Mouse (Mus musculus): ENCODE data around the gene Eml4. TPM values are rescaled to one million over a fixed set of nuclear protein-coding genes. Genes with fewer than 3 reads are reported as not detected.

The Eml4 gene
- polyA plus RNA-seq, 1 experiment from 2014 or later = 34.7 TPM

GRCm38 (mm10) chr17:83430607-83431006 lies 79.9 kb downstream of the Eml4 start:
- DNase-seq (ENCODE audit: low spot score) = no peak
- Histone ChIP-seq H3K27ac (replicated peaks) (no peak overlapping the region; the same call in 1 of the 2 replicates), H3K4me1 (peaks cover 12% of the 10 kb centered on the region; the same call in 1 of the 2 replicates), H3K27me3 (ENCODE audit: low read depth, poor library complexity, severe bottlenecking) (no peaks in the 10 kb centered on the region), H3K36me3 (peaks cover 33% of the 10 kb centered on the region), H3K4me3 (no peak overlapping the region), H3K9me3 (replicated peaks) (no peaks in the 10 kb centered on the region)
- WGBS = 87% methylated on average over 4 of the region's 4 CpGs

GRCm38 (mm10) chr17:83443406-83443805 lies 92.7 kb downstream of the Eml4 start:
- H3K4me1 ChIP-seq = no peaks in the 10 kb centered on the region
- peaks cover 45% of the 10 kb centered on the region for H3K36me3 ChIP-seq
- no peak overlapping the region for H3K27ac ChIP-seq (replicated peaks)
- WGBS = 89% methylated on average over 4 of the region's 4 CpGs
- no peaks in the 10 kb centered on the region for H3K27me3 ChIP-seq (ENCODE audit: low read depth, poor library complexity, severe bottlenecking)
- no peak for DNase-seq (ENCODE audit: low spot score)
- H3K9me3 ChIP-seq (replicated peaks) = no peaks in the 10 kb centered on the region
- no peak overlapping the region for H3K4me3 ChIP-seq

- Histone ChIP-seq H3K27ac (replicated peaks) (no peak overlapping the region), H3K9me3 (replicated peaks) (no peaks in the 10 kb centered on the region), H3K27me3 (ENCODE audit: low read depth, poor library complexity, severe bottlenecking) (no peaks in the 10 kb centered on the region), H3K4me3 (no peak overlapping the region), H3K36me3 (peaks cover 70% of the 10 kb centered on the region), H3K4me1 (no peaks in the 10 kb centered on the region)
- DNase-seq (ENCODE audit: low spot score) = no peak
- WGBS = 89% methylated on average over 2 of the region's 2 CpGs
These were observed 98.9 kb downstream of the Eml4 start for GRCm38 (mm10) chr17:83449583-83449982.

- no peak for DNase-seq (ENCODE audit: low spot score)
- WGBS = 92% methylated on average over 8 of the region's 8 CpGs
- H3K4me3 ChIP-seq = no peak overlapping the region
- H3K27ac ChIP-seq (replicated peaks) = no peak overlapping the region
- H3K27me3 ChIP-seq (ENCODE audit: low read depth, poor library complexity, severe bottlenecking) = no peaks in the 10 kb centered on the region
- H3K4me1 ChIP-seq = no peaks in the 10 kb centered on the region
- peaks cover 79% of the 10 kb centered on the region for H3K36me3 ChIP-seq
- no peaks in the 10 kb centered on the region for H3K9me3 ChIP-seq (replicated peaks)
These were observed 100.6 kb downstream of the Eml4 start for GRCm38 (mm10) chr17:83451367-83451766.

GRCm38 (mm10) chr17:83451796-83452195 lies 101.1 kb downstream of the Eml4 start:
- Histone ChIP-seq H3K4me3 (no peak overlapping the region), H3K36me3 (peaks cover 80% of the 10 kb centered on the region), H3K9me3 (replicated peaks) (no peaks in the 10 kb centered on the region), H3K4me1 (no peaks in the 10 kb centered on the region), H3K27ac (replicated peaks) (no peak overlapping the region), H3K27me3 (ENCODE audit: low read depth, poor library complexity, severe bottlenecking) (no peaks in the 10 kb centered on the region)
- no peak for DNase-seq (ENCODE audit: low spot score)
- 98% methylated on average over 3 of the region's 3 CpGs for WGBS

GRCm38 (mm10) chr17:83452451-83452850 lies 101.7 kb downstream of the Eml4 start:
- WGBS = 97% methylated on average over 8 of the region's 8 CpGs
- no peak overlapping the region for H3K4me3 ChIP-seq
- no peaks in the 10 kb centered on the region for H3K27me3 ChIP-seq (ENCODE audit: low read depth, poor library complexity, severe bottlenecking)
- no peak overlapping the region for H3K27ac ChIP-seq (replicated peaks)
- no peaks in the 10 kb centered on the region for H3K9me3 ChIP-seq (replicated peaks)
- no peak for DNase-seq (ENCODE audit: low spot score)
- no peaks in the 10 kb centered on the region for H3K4me1 ChIP-seq
- peaks cover 82% of the 10 kb centered on the region for H3K36me3 ChIP-seq

- 89% methylated on average over 5 of the region's 5 CpGs for WGBS
- no peaks in the 10 kb centered on the region for H3K9me3 ChIP-seq (replicated peaks)
- no peaks in the 10 kb centered on the region for H3K4me1 ChIP-seq
- H3K27ac ChIP-seq (replicated peaks) = no peak overlapping the region
- no peak overlapping the region for H3K4me3 ChIP-seq
- no peak for DNase-seq (ENCODE audit: low spot score)
- H3K27me3 ChIP-seq (ENCODE audit: low read depth, poor library complexity, severe bottlenecking) = no peaks in the 10 kb centered on the region
- peaks cover 88% of the 10 kb centered on the region for H3K36me3 ChIP-seq
These were observed 102.9 kb downstream of the Eml4 start for GRCm38 (mm10) chr17:83453587-83453986.

GRCm38 (mm10) chr17:83457271-83457670 lies 106.5 kb downstream of the Eml4 start:
- DNase-seq (ENCODE audit: low spot score) = no peak

GRCm38 (mm10) chr17:83465969-83466368 lies 115.2 kb downstream of the Eml4 start:
- Histone ChIP-seq H3K4me3 (no peak overlapping the region), H3K9me3 (replicated peaks) (no peaks in the 10 kb centered on the region), H3K27me3 (ENCODE audit: low read depth, poor library complexity, severe bottlenecking) (no peaks in the 10 kb centered on the region), H3K4me1 (peaks cover 6% of the 10 kb centered on the region; the same call in 1 of the 2 replicates), H3K36me3 (peaks cover 66% of the 10 kb centered on the region), H3K27ac (replicated peaks) (no peak overlapping the region)
- no peak for DNase-seq (ENCODE audit: low spot score)
- 95% methylated on average over 5 of the region's 5 CpGs for WGBS

More at GRCm38 (mm10) chr17:83457271-83457670, 106.5 kb downstream of the Eml4 start:
- H3K4me1 ChIP-seq = no peaks in the 10 kb centered on the region
- no peak overlapping the region for H3K4me3 ChIP-seq
- no peaks in the 10 kb centered on the region for H3K9me3 ChIP-seq (replicated peaks)
- H3K36me3 ChIP-seq = peaks cover 95% of the 10 kb centered on the region
- WGBS = 91% methylated on average over 1 of the region's 1 CpGs
- no peak overlapping the region for H3K27ac ChIP-seq (replicated peaks)
- H3K27me3 ChIP-seq (ENCODE audit: low read depth, poor library complexity, severe bottlenecking) = no peaks in the 10 kb centered on the region

- peaks cover 6% of the 10 kb centered on the region; the same call in 1 of the 2 replicates for H3K4me1 ChIP-seq
- no peak for DNase-seq (ENCODE audit: low spot score)
- no peak overlapping the region for H3K4me3 ChIP-seq
- H3K9me3 ChIP-seq (replicated peaks) = no peaks in the 10 kb centered on the region
- 88% methylated on average over 6 of the region's 6 CpGs for WGBS
- H3K27ac ChIP-seq (replicated peaks) = peak overlapping the region; percentile 25; the same call in 1 of the 2 replicates
- no peaks in the 10 kb centered on the region for H3K27me3 ChIP-seq (ENCODE audit: low read depth, poor library complexity, severe bottlenecking)
- peaks cover 64% of the 10 kb centered on the region for H3K36me3 ChIP-seq
These were observed 116.0 kb downstream of the Eml4 start for GRCm38 (mm10) chr17:83466697-83467251.

GRCm38 (mm10) chr17:83469586-83469985 lies 118.9 kb downstream of the Eml4 start:
- H3K36me3 ChIP-seq = peaks cover 68% of the 10 kb centered on the region
- WGBS = 88% methylated on average over 2 of the region's 2 CpGs
- no peaks in the 10 kb centered on the region for H3K27me3 ChIP-seq (ENCODE audit: low read depth, poor library complexity, severe bottlenecking)
- DNase-seq (ENCODE audit: low spot score) = no peak
- no peak overlapping the region for H3K27ac ChIP-seq (replicated peaks)
- H3K9me3 ChIP-seq (replicated peaks) = no peaks in the 10 kb centered on the region
- H3K4me1 ChIP-seq = peaks cover 6% of the 10 kb centered on the region; the same call in 1 of the 2 replicates
- no peak overlapping the region for H3K4me3 ChIP-seq

- H3K4me1 ChIP-seq = no peaks in the 10 kb centered on the region
- no peak overlapping the region for H3K4me3 ChIP-seq
- no peak overlapping the region for H3K27ac ChIP-seq (replicated peaks)
- 95% methylated on average over 12 of the region's 12 CpGs for WGBS
- H3K27me3 ChIP-seq (ENCODE audit: low read depth, poor library complexity, severe bottlenecking) = no peaks in the 10 kb centered on the region
- no peaks in the 10 kb centered on the region for H3K9me3 ChIP-seq (replicated peaks)
- peaks cover 94% of the 10 kb centered on the region for H3K36me3 ChIP-seq
- no peak for DNase-seq (ENCODE audit: low spot score)
These were observed 126.4 kb downstream of the Eml4 start for GRCm38 (mm10) chr17:83477089-83477488.

- Histone ChIP-seq H3K36me3 (peaks cover 55% of the 10 kb centered on the region), H3K4me3 (no peak overlapping the region), H3K9me3 (replicated peaks) (no peaks in the 10 kb centered on the region), H3K4me1 (no peaks in the 10 kb centered on the region; the same call in 1 of the 2 replicates), H3K27me3 (ENCODE audit: low read depth, poor library complexity, severe bottlenecking) (no peaks in the 10 kb centered on the region), H3K27ac (replicated peaks) (no peak overlapping the region)
- no peak for DNase-seq (ENCODE audit: low spot score)
- 94% methylated on average over 7 of the region's 7 CpGs for WGBS
These were observed 130.8 kb downstream of the Eml4 start for GRCm38 (mm10) chr17:83481551-83481950.
